ENCODE assay signal across 9 mouse cellular contexts in genomic region chr2:53083241-53083640, GRCm38 (mm10).
A peak's percentile ranks its signal among the peaks of the same experiment; 100 is the strongest.
DNase-seq lines count a peak whose midpoint lies in the region; ATAC-seq and TF ChIP-seq lines count a peak whose summit lies in the region.
"Had no signal": no experiment of that assay in that cellular context is flagged by ENCODE, and none has a peak within 500 bp of the region (broad histone marks: within the 10 kb centered on the region; RNA-seq: fewer than 3 reads in every experiment).

No protein-coding gene starts in this region.

- no peaks in the 10 kb centered on the region for H3K4me1 ChIP-seq in forebrain, postnatal 0 days (ENCODE audit: insufficient read depth)
- no peaks in the 10 kb centered on the region for H3K4me1 ChIP-seq in stomach, postnatal 0 days (replicated peaks; ENCODE audit: control insufficient read depth, insufficient read depth)

- no peak for TF ChIP-seq EP300 in stomach, postnatal 0 days (optimal IDR thresholded peaks at IDR 0.05)

- no peak overlapping the region for H3K4me3 ChIP-seq in gastrocnemius, adult 2 months
- no peak overlapping the region for H3K4me3 ChIP-seq in forebrain, postnatal 0 days (ENCODE audit: low read depth, low read length)
- no peak overlapping the region for H3K4me3 ChIP-seq in stomach, postnatal 0 days (ENCODE audit: low read depth, low read length)
- H3K4me3 ChIP-seq: neural tube, embryonic 12.5 days had no signal

- H3K36me3 ChIP-seq in forebrain, postnatal 0 days (ENCODE audit: insufficient read depth), result no peaks in the 10 kb centered on the region
- H3K36me3 ChIP-seq in stomach, postnatal 0 days (ENCODE audit: control insufficient read depth, insufficient read depth, low read length), result no peaks in the 10 kb centered on the region
- H3K36me3 ChIP-seq: neural tube, embryonic 12.5 days had no signal

- H3K27me3 ChIP-seq in forebrain, postnatal 0 days (ENCODE audit: insufficient read depth, low read length), result no peaks in the 10 kb centered on the region
- H3K27me3 ChIP-seq in stomach, postnatal 0 days (ENCODE audit: control insufficient read depth, insufficient read depth, low read length), result no peaks in the 10 kb centered on the region
- H3K27me3 ChIP-seq: neural tube, embryonic 12.5 days had no signal

- peak; percentile 35 for DNase-seq in gastrocnemius, adult 2 months
- no peak for DNase-seq in gastrocnemius, postnatal 10 days
- peak; percentile 29 for DNase-seq in thymus, postnatal 0 days (ENCODE audit: low spot score)
- DNase-seq in thymus, postnatal 25 days, result no peak
- DNase-seq in forebrain, postnatal 0 days, result peak; percentile 25
- no peak for DNase-seq in stomach, postnatal 0 days (ENCODE audit: low spot score)
- no peak for DNase-seq in yolk sac, embryonic 10.5 days (ENCODE audit: low spot score)
- no peak for DNase-seq in adrenal gland, adult 18-20 months (ENCODE audit: low spot score in 2 of 2)

- ATAC-seq in forebrain, postnatal 0 days, result no peak; the same call in 1 of the 2 replicates
- no peak for ATAC-seq in stomach, postnatal 0 days (ENCODE audit: low FRiP score, low TSS enrichment)

- H3K4me2 ChIP-seq in forebrain, postnatal 0 days (ENCODE audit: low read depth), result no peak overlapping the region
- no peak overlapping the region for H3K4me2 ChIP-seq in stomach, postnatal 0 days (replicated peaks; ENCODE audit: low read depth)
- H3K4me2 ChIP-seq: neural tube, embryonic 12.5 days had no signal

- no peak overlapping the region for H3K9ac ChIP-seq in forebrain, postnatal 0 days
- H3K9ac ChIP-seq in stomach, postnatal 0 days (ENCODE audit: low read length), result no peak overlapping the region
- H3K9ac ChIP-seq: neural tube, embryonic 12.5 days had no signal

- no peak overlapping the region for H3K27ac ChIP-seq in gastrocnemius, adult 2 months
- no peak overlapping the region for H3K27ac ChIP-seq in forebrain, postnatal 0 days (ENCODE audit: low read depth, low read length)
- no peak overlapping the region for H3K27ac ChIP-seq in stomach, postnatal 0 days (replicated peaks)
- H3K27ac ChIP-seq: neural tube, embryonic 12.5 days had no signal

- WGBS in forebrain, postnatal 0 days, result 34% methylated on average over 1 of the region's 1 CpGs
- WGBS in stomach, postnatal 0 days, result 46% methylated on average over 1 of the region's 1 CpGs

- intact Hi-C loops in gastrocnemius, adult 2 months (cut with DNase I), result loop anchor here (2.0 to 5.0 kb wide), 3 partner anchors 76 to 320 kb away; partner anchors contain the start of gene Fmnl2

- TF ChIP-seq CTCF in gastrocnemius, adult 2 months (IDR thresholded peaks at IDR 0.05), result peak; percentile 83
- TF ChIP-seq CTCF in forebrain, postnatal 0 days (IDR thresholded peaks at IDR 0.05; ENCODE audit: low read depth), result peak; percentile 70
- TF ChIP-seq CTCF in stomach, postnatal 0 days (IDR thresholded peaks at IDR 0.05; ENCODE audit: low read depth), result peak; percentile 78

- no peaks in the 10 kb centered on the region for H3K9me3 ChIP-seq in forebrain, postnatal 0 days (ENCODE audit: low read length)
- H3K9me3 ChIP-seq in stomach, postnatal 0 days (ENCODE audit: control insufficient read depth, low read length), result no peaks in the 10 kb centered on the region
- H3K9me3 ChIP-seq: neural tube, embryonic 12.5 days had no signal

Comparison
In these comparisons a context has a peak if more than half of its experiments do, and no peak if none do; other contexts are left out.
1. DNase-seq: peak in gastrocnemius, adult 2 months (single experiment), thymus, postnatal 0 days (single experiment) and forebrain, postnatal 0 days (single experiment); none in gastrocnemius, postnatal 10 days (single experiment), thymus, postnatal 25 days (single experiment), stomach, postnatal 0 days (single experiment), yolk sac, embryonic 10.5 days (single experiment) and adrenal gland, adult 18-20 months (0 of 2).
2. Peak in every context shown above with its lines, with median percentiles within 50 percentile points of each other: CTCF ChIP-seq.